Mouse (Mus musculus) MEL (cell line): ENCODE results near the gene Tnfaip2.

ENCODE experiments used
- BHLHE40 ChIP-seq: IDR thresholded peaks from 2 replicates; pipeline ENCODE4 v1.6.1; 2012; ENCODE audit warnings: low read depth, mild to moderate bottlenecking, inconsistent platforms, low read length, improper control_type of control experiment, borderline replicate concordance
- CTCF ChIP-seq, 3 experiments: IDR thresholded peaks in 2 of 3; conservative IDR thresholded peaks in 1 of 3; 2 replicates each; pipeline ENCODE4 v1.5.1; 2011 to 2012; ENCODE audit warnings: low read length in 3 of 3, low read depth in 2 of 3, mild to moderate bottlenecking in 2 of 3, improper control_type of control experiment in 1 of 3, inconsistent platforms in 1 of 3, mixed read lengths in 1 of 3, moderate library complexity in 1 of 3; ENCODE audit not compliant: control insufficient read depth in 1 of 3, insufficient read depth in 1 of 3, poor library complexity in 1 of 3, severe bottlenecking in 1 of 3
- HCFC1 ChIP-seq: IDR thresholded peaks from 2 replicates; pipeline ENCODE4 v1.6.1; 2012; ENCODE audit warnings: low read depth, mild to moderate bottlenecking, inconsistent platforms, low read length, improper control_type of control experiment, moderate library complexity
- MAX ChIP-seq: IDR thresholded peaks from 2 replicates; pipeline ENCODE4 v1.6.1; 2011; ENCODE audit warnings: low read length, improper control_type of control experiment
- MEF2A ChIP-seq: IDR thresholded peaks from 2 replicates; pipeline ENCODE4 v1.6.1; 2014; ENCODE audit warnings: low read depth, mild to moderate bottlenecking, inconsistent platforms, low read length, improper control_type of control experiment; ENCODE audit not compliant: poor library complexity, insufficient replicate concordance, severe bottlenecking; ENCODE audit errors: extremely low read depth
- MYB ChIP-seq: IDR thresholded peaks from 2 replicates; pipeline ENCODE4 v1.6.1; 2011; ENCODE audit warnings: mild to moderate bottlenecking, low read depth, low read length, improper control_type of control experiment
- UBTF ChIP-seq: IDR thresholded peaks from 2 replicates; pipeline ENCODE4 v1.6.1; 2012; ENCODE audit warnings: low read depth, mild to moderate bottlenecking, inconsistent platforms, low read length, improper control_type of control experiment, moderate library complexity, borderline replicate concordance; ENCODE audit not compliant: insufficient read depth

- TF ChIP-seq BHLHE40: no peak
- no peak for TF ChIP-seq MEF2A
- TF ChIP-seq MYB: no peak
- TF ChIP-seq CTCF (IDR thresholded peaks at IDR 0.05 in 2 of 3, conservative IDR thresholded peaks at IDR 0.05 in 1 of 3; ENCODE audit: control insufficient read depth in 1 of 3, insufficient read depth in 1 of 3, low read depth in 2 of 3, low read length in 3 of 3, poor library complexity in 1 of 3, severe bottlenecking in 1 of 3): no peak
- TF ChIP-seq MAX: no peak
- TF ChIP-seq UBTF: no peak
- no peak for TF ChIP-seq HCFC1
Measured at GRCm38 (mm10) chr12:111409583-111409982, 32.7 kb upstream of the Tnfaip2 start.
